Mouse (Mus musculus): ENCODE data around the gene Haao. TPM values are rescaled to one million over a fixed set of nuclear protein-coding genes. Genes with fewer than 3 reads are reported as not detected.

The Haao gene
- total and polyA plus RNA-seq, 2 experiments, result 626 to 835 TPM

DNA sequence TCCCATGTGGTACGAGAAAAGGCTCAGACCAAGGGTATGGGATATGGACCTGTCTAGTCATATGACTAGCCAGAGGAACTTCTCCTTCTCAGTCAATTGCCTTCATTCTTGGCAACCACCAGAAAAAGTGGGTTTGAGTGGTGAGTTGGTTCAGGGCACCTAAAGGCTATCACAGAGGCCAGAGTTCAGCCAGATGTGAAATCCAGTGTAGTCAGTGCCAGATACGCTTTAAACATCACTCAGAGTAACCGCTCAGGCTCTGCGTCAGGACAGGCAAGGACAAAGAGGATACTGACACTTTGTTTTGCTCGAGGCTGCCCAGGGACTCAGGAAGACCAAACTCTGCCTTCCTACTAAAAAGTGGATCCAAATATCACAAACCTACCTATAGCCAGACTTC is 6.8 kb downstream of the Haao start:
- H3K9ac ChIP-seq (ENCODE audit: low read depth, low read length), result peak overlapping the region; percentile 59
- H3K27ac ChIP-seq (replicated peaks; ENCODE audit: insufficient read depth, low read depth, low read length), result peak overlapping the region; percentile 81
- peaks cover 13% of the 10 kb centered on the region; the same call in 1 of the 2 replicates for H3K36me3 ChIP-seq (ENCODE audit: control insufficient read depth, insufficient read depth, low read length)
- DNase-seq (ENCODE audit: extremely low read depth, low read depth, low spot score), result peak; percentile 97
- H3K27me3 ChIP-seq (ENCODE audit: control insufficient read depth, insufficient read depth, low read length), result no peaks in the 10 kb centered on the region
- H3K4me1 ChIP-seq (ENCODE audit: control insufficient read depth, insufficient read depth, low read length), result peaks cover 48% of the 10 kb centered on the region
- TF ChIP-seq POLR2A (IDR thresholded peaks at IDR 0.05; ENCODE audit: extremely low read depth, insufficient read depth, low read length) (no peak), CTCF (IDR thresholded peaks at IDR 0.05; ENCODE audit: low read depth, low read length) (no peak)
- H3K79me2 ChIP-seq (ENCODE audit: control insufficient read depth, insufficient read depth, low read length), result peaks cover 7% of the 10 kb centered on the region; the same call in 1 of the 2 replicates
- WGBS, result 24% methylated on average over 5 of the region's 5 CpGs
- H3K4me3 ChIP-seq (ENCODE audit: insufficient read depth, low read depth, low read length), result no peak overlapping the region

DNA sequence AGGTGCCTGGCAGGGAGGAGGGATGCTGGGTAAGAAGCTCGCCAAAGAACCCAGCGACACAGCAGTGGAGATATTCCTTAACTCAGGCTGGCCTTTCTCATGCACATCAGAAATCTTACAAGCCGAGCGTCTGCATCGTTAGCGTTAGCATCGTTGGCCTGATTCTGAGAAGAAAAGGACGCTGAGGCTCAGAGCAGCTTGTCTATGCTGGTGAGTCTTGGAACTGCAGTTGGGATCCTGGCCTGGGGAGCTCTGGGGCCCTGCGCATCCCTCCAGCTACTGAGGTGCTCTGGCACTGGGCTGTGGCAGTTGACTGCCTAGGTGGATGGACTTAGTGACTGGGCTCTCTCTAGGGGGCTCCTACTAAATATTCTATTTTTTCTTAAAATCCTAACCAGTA is 8.6 kb downstream of the Haao start:
- H3K27ac ChIP-seq (replicated peaks; ENCODE audit: insufficient read depth, low read depth, low read length), result peak overlapping the region; percentile 67
- no peak for DNase-seq (ENCODE audit: extremely low read depth, low read depth, low spot score)
- no peaks in the 10 kb centered on the region for H3K27me3 ChIP-seq (ENCODE audit: control insufficient read depth, insufficient read depth, low read length)
- WGBS, result 75% methylated on average over 9 of the region's 9 CpGs
- peak overlapping the region; percentile 0; the same call in 1 of the 2 replicates for H3K9ac ChIP-seq (ENCODE audit: low read depth, low read length)
- TF ChIP-seq POLR2A (IDR thresholded peaks at IDR 0.05; ENCODE audit: extremely low read depth, insufficient read depth, low read length) (no peak), CTCF (IDR thresholded peaks at IDR 0.05; ENCODE audit: low read depth, low read length) (peak; percentile 12; the same call in 1 of the 2 replicates)
- no peak overlapping the region for H3K4me3 ChIP-seq (ENCODE audit: insufficient read depth, low read depth, low read length)
- H3K36me3 ChIP-seq (ENCODE audit: control insufficient read depth, insufficient read depth, low read length), result peaks cover 16% of the 10 kb centered on the region; the same call in 1 of the 2 replicates
- H3K4me1 ChIP-seq (ENCODE audit: control insufficient read depth, insufficient read depth, low read length), result peaks cover 59% of the 10 kb centered on the region
- H3K79me2 ChIP-seq (ENCODE audit: control insufficient read depth, insufficient read depth, low read length), result no peaks in the 10 kb centered on the region

DNA sequence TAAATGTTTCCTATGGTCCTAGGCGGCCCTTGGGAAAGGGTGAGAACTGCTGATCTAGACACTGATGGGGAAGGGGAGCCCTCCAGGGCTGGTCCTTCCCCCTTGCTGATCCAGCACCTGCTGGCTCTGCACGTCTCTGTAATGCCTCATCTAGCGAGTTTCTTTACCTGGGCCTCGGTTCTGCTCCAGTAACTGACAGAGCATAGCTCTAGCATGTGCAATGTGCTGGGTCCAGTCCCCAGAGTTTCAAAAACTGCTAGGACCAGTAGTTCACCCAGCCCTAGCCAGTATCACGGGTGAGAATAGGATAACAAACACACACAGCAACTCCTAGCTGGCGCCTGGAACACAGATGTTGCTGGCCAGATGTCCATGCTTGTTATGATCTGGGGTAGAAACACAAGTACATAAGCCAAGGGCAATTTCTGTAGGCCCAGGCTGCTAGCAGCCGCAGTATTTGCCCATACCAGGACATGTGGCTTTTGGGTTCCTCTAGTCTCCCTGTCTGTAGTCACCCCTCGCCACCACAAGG is 10.0 kb downstream of the Haao start:
- peak; percentile 74 for DNase-seq (ENCODE audit: extremely low read depth, low read depth, low spot score)
- H3K27ac ChIP-seq (replicated peaks; ENCODE audit: insufficient read depth, low read depth, low read length), result peak overlapping the region; percentile 67
- H3K36me3 ChIP-seq (ENCODE audit: control insufficient read depth, insufficient read depth, low read length), result peaks cover 22% of the 10 kb centered on the region; the same call in 1 of the 2 replicates
- H3K4me3 ChIP-seq (ENCODE audit: insufficient read depth, low read depth, low read length), result no peak overlapping the region
- TF ChIP-seq POLR2A (IDR thresholded peaks at IDR 0.05; ENCODE audit: extremely low read depth, insufficient read depth, low read length) (no peak), CTCF (IDR thresholded peaks at IDR 0.05; ENCODE audit: low read depth, low read length) (no peak)
- no peaks in the 10 kb centered on the region for H3K27me3 ChIP-seq (ENCODE audit: control insufficient read depth, insufficient read depth, low read length)
- H3K9ac ChIP-seq (ENCODE audit: low read depth, low read length), result peak overlapping the region; percentile 51
- 42% methylated on average over 8 of the region's 8 CpGs for WGBS
- H3K4me1 ChIP-seq (ENCODE audit: control insufficient read depth, insufficient read depth, low read length), result peaks cover 51% of the 10 kb centered on the region
- H3K79me2 ChIP-seq (ENCODE audit: control insufficient read depth, insufficient read depth, low read length), result no peaks in the 10 kb centered on the region

DNA sequence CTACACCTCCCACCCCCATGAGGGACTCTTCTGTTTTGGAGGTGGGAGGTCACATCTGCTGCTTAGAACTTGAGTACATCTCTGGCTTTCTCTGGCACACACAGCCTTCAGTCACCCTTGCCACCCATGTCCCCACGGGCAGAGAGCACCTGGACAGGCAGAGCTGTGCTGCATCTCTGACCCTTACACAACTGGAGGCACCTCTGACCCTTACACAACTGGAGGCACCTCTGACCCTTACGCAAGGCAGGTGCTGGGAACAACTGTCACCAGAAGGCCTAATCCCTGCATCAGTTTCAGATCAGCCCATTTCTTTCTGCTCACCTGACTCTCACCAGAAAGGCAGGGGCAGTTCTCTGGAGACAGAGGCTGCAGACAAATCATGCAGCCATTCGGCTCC is 11.7 kb downstream of the Haao start:
- H3K9ac ChIP-seq (ENCODE audit: low read depth, low read length), result peak overlapping the region; percentile 16; the same call in 1 of the 2 replicates
- H3K27me3 ChIP-seq (ENCODE audit: control insufficient read depth, insufficient read depth, low read length), result no peaks in the 10 kb centered on the region
- H3K27ac ChIP-seq (replicated peaks; ENCODE audit: insufficient read depth, low read depth, low read length), result peak overlapping the region; percentile 74
- H3K4me3 ChIP-seq (ENCODE audit: insufficient read depth, low read depth, low read length), result no peak overlapping the region
- H3K36me3 ChIP-seq (ENCODE audit: control insufficient read depth, insufficient read depth, low read length), result peaks cover 28% of the 10 kb centered on the region; the same call in 1 of the 2 replicates
- 19% methylated on average over 3 of the region's 3 CpGs for WGBS
- TF ChIP-seq CTCF (IDR thresholded peaks at IDR 0.05; ENCODE audit: low read depth, low read length) (no peak), POLR2A (IDR thresholded peaks at IDR 0.05; ENCODE audit: extremely low read depth, insufficient read depth, low read length) (peak; percentile 63; the same call in 1 of the 2 replicates)
- peak; percentile 99 for DNase-seq (ENCODE audit: extremely low read depth, low read depth, low spot score)
- H3K4me1 ChIP-seq (ENCODE audit: control insufficient read depth, insufficient read depth, low read length), result peaks cover 38% of the 10 kb centered on the region
- H3K79me2 ChIP-seq (ENCODE audit: control insufficient read depth, insufficient read depth, low read length), result no peaks in the 10 kb centered on the region

DNA sequence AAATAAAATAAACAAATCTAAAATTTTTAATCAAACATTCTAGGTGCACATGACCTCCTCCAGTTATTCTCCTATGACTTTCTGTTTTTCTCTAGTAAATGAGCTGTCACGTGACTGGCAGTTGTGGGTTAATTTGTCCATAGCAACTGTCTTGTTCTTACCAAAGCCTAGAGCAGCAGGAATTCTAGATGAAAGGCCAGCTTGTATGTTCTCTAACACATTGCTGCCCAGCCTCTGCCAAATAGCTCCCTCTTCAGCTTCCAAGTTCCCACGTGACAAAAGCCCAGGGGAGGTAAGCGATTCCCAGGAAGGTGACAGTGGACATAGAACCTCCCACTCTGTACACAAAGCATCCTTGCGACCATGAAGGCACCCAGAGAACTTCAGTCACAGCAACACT is 13.6 kb downstream of the Haao start:
- Histone ChIP-seq H3K27me3 (ENCODE audit: control insufficient read depth, insufficient read depth, low read length) (no peaks in the 10 kb centered on the region), H3K4me1 (ENCODE audit: control insufficient read depth, insufficient read depth, low read length) (peaks cover 31% of the 10 kb centered on the region), H3K36me3 (ENCODE audit: control insufficient read depth, insufficient read depth, low read length) (peaks cover 26% of the 10 kb centered on the region; the same call in 1 of the 2 replicates), H3K79me2 (ENCODE audit: control insufficient read depth, insufficient read depth, low read length) (no peaks in the 10 kb centered on the region), H3K9ac (ENCODE audit: low read depth, low read length) (no peak overlapping the region), H3K27ac (replicated peaks; ENCODE audit: insufficient read depth, low read depth, low read length) (peak overlapping the region; percentile 83), H3K4me3 (ENCODE audit: insufficient read depth, low read depth, low read length) (no peak overlapping the region)
- TF ChIP-seq CTCF (IDR thresholded peaks at IDR 0.05; ENCODE audit: low read depth, low read length) (no peak), POLR2A (IDR thresholded peaks at IDR 0.05; ENCODE audit: extremely low read depth, insufficient read depth, low read length) (no peak)
- WGBS, result 14% methylated on average over 4 of the region's 4 CpGs
- DNase-seq (ENCODE audit: extremely low read depth, low read depth, low spot score), result peak; percentile 91
